Comparison of ENCODE assay signal across 23 mouse cellular contexts in the genomic region with DNA sequence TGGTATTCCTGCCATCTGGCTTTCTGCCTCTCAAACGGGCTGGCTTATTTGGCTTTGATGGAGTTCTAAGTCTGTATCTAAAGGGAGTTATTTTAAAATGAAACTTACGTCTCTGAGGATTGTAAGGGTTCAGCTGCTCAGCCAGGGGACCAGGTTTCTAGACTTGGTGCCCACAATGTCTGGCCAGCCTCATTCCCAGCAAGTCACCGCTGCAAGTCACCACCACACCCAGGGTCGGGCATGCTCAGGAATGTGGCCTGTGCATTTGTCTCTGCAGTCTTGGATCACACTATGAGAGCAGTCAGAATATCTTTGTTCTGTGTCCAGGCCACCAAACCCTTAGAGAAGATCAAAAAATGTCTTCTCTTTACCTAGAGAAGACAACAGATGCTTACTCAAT.
DNase-seq lines count a peak whose midpoint lies in the region; ATAC-seq and TF ChIP-seq lines count a peak whose summit lies in the region.
"Had no signal": no experiment of that assay in that cellular context is flagged by ENCODE, and none has a peak within 500 bp of the region (broad histone marks: within the 10 kb centered on the region; RNA-seq: fewer than 3 reads in every experiment).

No protein-coding gene starts in this region.

- 0 out of 2 replicates have a peak overlapping the region, but pooled peaks have one; percentile 54 for H3K27ac ChIP-seq in gastrocnemius, adult 2 months
- 0 out of 2 replicates have a peak overlapping the region, but pooled peaks have one; percentile 2 for H3K27ac ChIP-seq in lung, embryonic 15.5 days
- H3K27ac ChIP-seq in hindbrain, embryonic 14.5 days = no peak overlapping the region
- H3K27ac ChIP-seq: forebrain, embryonic 10.5 days; heart, embryonic 15.5 days; hindbrain, embryonic 10.5 days; hindbrain, embryonic 15.5 days had no signal

- no peak overlapping the region for H3K4me2 ChIP-seq in lung, embryonic 15.5 days
- no peak overlapping the region for H3K4me2 ChIP-seq in hindbrain, embryonic 14.5 days (replicated peaks)
- H3K4me2 ChIP-seq: embryonic facial prominence, embryonic 15.5 days; heart, embryonic 11.5 days; heart, embryonic 15.5 days; hindbrain, embryonic 15.5 days had no signal

- ATAC-seq in lung, embryonic 15.5 days (ENCODE audit: borderline replicate concordance, extremely low read depth, low FRiP score, low TSS enrichment) = no peak
- ATAC-seq in hindbrain, embryonic 14.5 days (ENCODE audit: low FRiP score) = no peak
- ATAC-seq: forebrain, embryonic 14.5 days had no signal

- no peaks in the 10 kb centered on the region for H3K36me3 ChIP-seq in lung, embryonic 15.5 days
- no peaks in the 10 kb centered on the region for H3K36me3 ChIP-seq in hindbrain, embryonic 14.5 days (replicated peaks; ENCODE audit: control insufficient read depth, insufficient read depth)
- H3K36me3 ChIP-seq: embryonic facial prominence, embryonic 15.5 days; forebrain, embryonic 10.5 days; G1E; heart, embryonic 15.5 days; hindbrain, embryonic 10.5 days; hindbrain, embryonic 15.5 days had no signal

- H3K4me3 ChIP-seq in gastrocnemius, adult 2 months = no peak overlapping the region
- H3K4me3 ChIP-seq in lung, embryonic 15.5 days = no peak overlapping the region
- H3K4me3 ChIP-seq in hindbrain, embryonic 14.5 days (replicated peaks; ENCODE audit: low read length) = no peak overlapping the region
- H3K4me3 ChIP-seq: embryonic facial prominence, embryonic 15.5 days; erythroblast, embryonic 14.5 days; forebrain, embryonic 10.5 days; heart, adult 2 months; heart, embryonic 15.5 days; hindbrain, embryonic 10.5 days; hindbrain, embryonic 15.5 days had no signal

- no peak for DNase-seq in gastrocnemius, adult 2 months
- no peak for DNase-seq in gastrocnemius, postnatal 10 days
- DNase-seq in lung, postnatal 25 days (ENCODE audit: low spot score) = no peak
- DNase-seq in urinary bladder, postnatal 14 days (ENCODE audit: low spot score) = peak; percentile 2
- DNase-seq in urinary bladder, postnatal 36 days (ENCODE audit: low spot score in 2 of 2) = no peak
- DNase-seq in c-Kit-positive CD71-positive TER-119-positive erythroid progenitor cells, embryonic 14.5 days (ENCODE audit: low spot score) = no peak
- DNase-seq in hindbrain, embryonic 14.5 days (ENCODE audit: low spot score) = no peak
- DNase-seq: adrenal gland, postnatal 10 days; cerebellum, adult 8-10 months; cerebellum, postnatal 14 days; embryo, embryonic 11 days; heart, adult 2 months; heart, postnatal 14 days had no signal

- peaks cover 40% of the 10 kb centered on the region for H3K4me1 ChIP-seq in lung, embryonic 15.5 days
- peaks cover 9% of the 10 kb centered on the region for H3K4me1 ChIP-seq in hindbrain, embryonic 14.5 days (replicated peaks; ENCODE audit: control insufficient read depth, insufficient read depth, low read length)

- no peak for TF ChIP-seq CTCF in gastrocnemius, adult 2 months (IDR thresholded peaks at IDR 0.05)

- 65% methylated on average over 4 of the region's 4 CpGs for WGBS in lung, embryonic 15.5 days
- 91% methylated on average over 4 of the region's 4 CpGs for WGBS in hindbrain, embryonic 14.5 days

- H3K9me3 ChIP-seq in lung, embryonic 15.5 days = no peaks in the 10 kb centered on the region
- H3K9me3 ChIP-seq in hindbrain, embryonic 14.5 days (ENCODE audit: control insufficient read depth, low read length) = no peaks in the 10 kb centered on the region
- H3K9me3 ChIP-seq: embryonic facial prominence, embryonic 15.5 days; forebrain, embryonic 10.5 days; G1E; heart, embryonic 15.5 days; hindbrain, embryonic 10.5 days; hindbrain, embryonic 15.5 days had no signal

- H3K9ac ChIP-seq in lung, embryonic 15.5 days = no peak overlapping the region
- no peak overlapping the region for H3K9ac ChIP-seq in hindbrain, embryonic 14.5 days
- H3K9ac ChIP-seq: embryonic facial prominence, embryonic 15.5 days; heart, embryonic 15.5 days; hindbrain, embryonic 15.5 days had no signal

- H3K27me3 ChIP-seq in lung, embryonic 15.5 days = no peaks in the 10 kb centered on the region
- H3K27me3 ChIP-seq in hindbrain, embryonic 14.5 days (ENCODE audit: control insufficient read depth, insufficient read depth, low read length) = 0 out of 2 replicates have a peak, but pooled peaks cover 5% of the 10 kb centered on the region
- H3K27me3 ChIP-seq: embryonic facial prominence, embryonic 15.5 days; heart, embryonic 15.5 days; hindbrain, embryonic 15.5 days had no signal

- intact Hi-C loops in gastrocnemius, adult 2 months (cut with DNase I) = loop anchor here (5.0 kb wide), 1 partner anchor 94 kb away; no protein-coding TSS in a partner anchor
